Mouse (Mus musculus): Measurements from ENCODE around the gene Ncoa7.

- no peak for TF ChIP-seq EP300 (optimal IDR thresholded peaks at IDR 0.05)
- TF ChIP-seq CTCF (IDR thresholded peaks at IDR 0.05; ENCODE audit: low read depth), result no peak
Measured at GRCm38 (mm10) chr10:30778240-30778639, 24.9 kb downstream of the Ncoa7 start.
